ENCODE assay signal across 7 mouse cellular contexts in the genomic region with DNA sequence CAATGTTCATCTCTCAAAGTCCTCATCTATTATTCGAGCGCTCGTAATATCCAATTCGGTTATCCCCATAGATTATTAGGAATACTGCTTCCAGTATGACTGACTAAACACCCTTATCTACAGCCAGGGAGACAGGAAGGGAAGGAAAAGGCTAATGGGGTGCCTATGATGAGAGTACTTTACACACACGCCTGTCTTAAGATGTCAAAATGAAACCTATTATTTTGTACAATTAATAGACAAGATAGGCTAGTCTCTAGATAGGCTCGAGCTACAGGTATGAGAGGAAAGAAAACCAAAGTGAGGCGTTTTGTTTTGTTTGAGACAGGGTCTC. TPM values are rescaled to one million over a fixed set of nuclear protein-coding genes. Genes with fewer than 3 reads are reported as not detected.
A peak's percentile ranks its signal among the peaks of the same experiment; 100 is the strongest.
DNase-seq lines count a peak whose midpoint lies in the region; ATAC-seq and TF ChIP-seq lines count a peak whose summit lies in the region.

No protein-coding gene starts in this region.

- peak overlapping the region; percentile 99; the same call in 1 of the 2 replicates for H3K27ac ChIP-seq in spleen, adult 2 months (ENCODE audit: insufficient read depth, low read length)
- peak overlapping the region; percentile 86 for H3K27ac ChIP-seq in forebrain, embryonic 12.5 days
- H3K27ac ChIP-seq in liver, embryonic 13.5 days = peak overlapping the region; percentile 88

- peak overlapping the region; percentile 94 for H3K9ac ChIP-seq in forebrain, embryonic 12.5 days
- peak overlapping the region; percentile 96 for H3K9ac ChIP-seq in liver, embryonic 13.5 days

- no peak for DNase-seq in spleen, adult 2 months (ENCODE audit: low read depth in 1 of 2, low spot score in 2 of 2)
- DNase-seq in spleen, postnatal 10 days (ENCODE audit: low spot score in 2 of 2) = no peak
- DNase-seq in liver, embryonic 13.5 days = no peak
- no peak for DNase-seq in right cerebral cortex, postnatal 4 days
- no peak for DNase-seq in cerebellum, adult 8-10 months
- DNase-seq in spleen, postnatal 4 days (ENCODE audit: low spot score in 2 of 2) = no peak

- TF ChIP-seq CTCF in spleen, adult 2 months (IDR thresholded peaks at IDR 0.05; ENCODE audit: extremely low read depth, insufficient read depth, insufficient read length, insufficient replicate concordance) = no peak

- no peak for ATAC-seq in forebrain, embryonic 12.5 days (ENCODE audit: low FRiP score)
- peak; percentile 30 for ATAC-seq in liver, embryonic 13.5 days (ENCODE audit: low read depth)

- no peak for TF ChIP-seq POLR2A in spleen, adult 2 months (IDR thresholded peaks at IDR 0.05; ENCODE audit: low read depth, low read length)

- no peaks in the 10 kb centered on the region for H3K27me3 ChIP-seq in spleen, adult 2 months (ENCODE audit: control insufficient read depth, insufficient read depth, low read length)
- H3K27me3 ChIP-seq in forebrain, embryonic 12.5 days = no peaks in the 10 kb centered on the region
- no peaks in the 10 kb centered on the region for H3K27me3 ChIP-seq in liver, embryonic 13.5 days

- H3K4me1 ChIP-seq in spleen, adult 2 months (ENCODE audit: control insufficient read depth, insufficient read depth, insufficient read length) = peaks cover 2% of the 10 kb centered on the region; the same call in 1 of the 2 replicates
- peaks cover 17% of the 10 kb centered on the region for H3K4me1 ChIP-seq in forebrain, embryonic 12.5 days
- H3K4me1 ChIP-seq in liver, embryonic 13.5 days (replicated peaks) = peaks cover 56% of the 10 kb centered on the region

- peak overlapping the region; percentile 76 for H3K4me2 ChIP-seq in forebrain, embryonic 12.5 days
- H3K4me2 ChIP-seq in liver, embryonic 13.5 days = peak overlapping the region; percentile 74

- WGBS in spleen, adult 2 months = 53% methylated on average over 7 of the region's 7 CpGs
- 54% methylated on average over 7 of the region's 7 CpGs for WGBS in forebrain, embryonic 12.5 days
- WGBS in liver, embryonic 13.5 days (ENCODE audit: insufficient replicate concordance) = 48% methylated on average over 7 of the region's 7 CpGs

- no peaks in the 10 kb centered on the region for H3K9me3 ChIP-seq in forebrain, embryonic 12.5 days
- H3K9me3 ChIP-seq in liver, embryonic 13.5 days (replicated peaks) = no peaks in the 10 kb centered on the region

- H3K36me3 ChIP-seq in spleen, adult 2 months (ENCODE audit: control insufficient read depth, insufficient read depth, low read length) = peaks cover 16% of the 10 kb centered on the region
- H3K36me3 ChIP-seq in forebrain, embryonic 12.5 days (replicated peaks) = peaks cover 34% of the 10 kb centered on the region
- peaks cover 36% of the 10 kb centered on the region for H3K36me3 ChIP-seq in liver, embryonic 13.5 days

- peak overlapping the region; percentile 32; the same call in 1 of the 2 replicates for H3K4me3 ChIP-seq in spleen, adult 2 months (ENCODE audit: extremely low read depth, insufficient read depth, insufficient read length)
- H3K4me3 ChIP-seq in forebrain, embryonic 12.5 days (replicated peaks) = peak overlapping the region; percentile 88
- peak overlapping the region; percentile 95 for H3K4me3 ChIP-seq in liver, embryonic 13.5 days (replicated peaks)

RNA-seq across cellular contexts. Expression of gene Rpl21, which starts 0.3 kb away (rescaled TPM):
- polyA plus RNA-seq in spleen, adult 2 months (2012; rRNA removed) = 54.0 and 59.1 TPM in 2 replicates
- 413 and 432 TPM in 2 replicates for polyA plus RNA-seq in forebrain, embryonic 12.5 days (2016; fragmentation: Nextera tagmentation; extraction: Ambion mirVana)
- polyA plus RNA-seq in liver, embryonic 13.5 days (2015; fragmentation: Nextera tagmentation; extraction: Ambion mirVana) = 460 and 482 TPM in 2 replicates

RNA-seq across cellular contexts. Expression of gene Rasl11a, which starts 12.5 kb away (rescaled TPM):
- polyA plus RNA-seq in spleen, adult 2 months (2012; rRNA removed) = 8.2 and 9.1 TPM in 2 replicates
- 19.2 and 19.3 TPM in 2 replicates for polyA plus RNA-seq in forebrain, embryonic 12.5 days (2016; fragmentation: Nextera tagmentation; extraction: Ambion mirVana)
- polyA plus RNA-seq in liver, embryonic 13.5 days (2015; fragmentation: Nextera tagmentation; extraction: Ambion mirVana) = 2.9 and 3.1 TPM in 2 replicates

RNA-seq across cellular contexts. Expression of gene Usp12, which starts 37.6 kb away (rescaled TPM):
- 14.0 and 14.3 TPM in 2 replicates for polyA plus RNA-seq in spleen, adult 2 months (2012; rRNA removed)
- 17.8 and 18.3 TPM in 2 replicates for polyA plus RNA-seq in forebrain, embryonic 12.5 days (2016; fragmentation: Nextera tagmentation; extraction: Ambion mirVana)
- 7.8 and 9.9 TPM in 2 replicates for polyA plus RNA-seq in liver, embryonic 13.5 days (2015; fragmentation: Nextera tagmentation; extraction: Ambion mirVana)

Comparison
In these comparisons a context has a peak if more than half of its experiments do, and no peak if none do; other contexts are left out.
1. H3K4me3 ChIP-seq: peak in every context shown above with its lines; median percentile 95 in liver, embryonic 13.5 days; 88 in forebrain, embryonic 12.5 days; 32 in spleen, adult 2 months.